Mouse (Mus musculus) neural tube, embryonic 14.5 days (tissue): ENCODE data around the gene Sbf2. TPM values are rescaled to one million over a fixed set of nuclear protein-coding genes. Genes with fewer than 3 reads are reported as not detected.

Experiments
- ATAC-seq: fragments of 200-750 bp; cut with Nextera tagmentation; 2 replicates; pipeline ENCODE4 v1.8.0; 2017; ENCODE audit warnings: low read depth, mild to moderate bottlenecking, moderate TSS enrichment, moderate library complexity
- H3K27ac ChIP-seq: fragments of 300-500 bp; sonication (generic); 2 replicates; pipeline ENCODE4 v1.5.1; 2014; ENCODE audit warnings: low read depth, mild to moderate bottlenecking, control low read depth, low read length, moderate library complexity, mixed read lengths
- H3K27me3 ChIP-seq: fragments of 300-500 bp; sonication (generic); 2 replicates; pipeline ENCODE4 v1.6.1; 2014; ENCODE audit warnings: low read length; ENCODE audit not compliant: control insufficient read depth, insufficient read depth
- H3K36me3 ChIP-seq: fragments of 300-500 bp; sonication (generic); 2 replicates; pipeline ENCODE4 v1.6.1; 2014; ENCODE audit warnings: low read length, mixed read lengths; ENCODE audit not compliant: control insufficient read depth, insufficient read depth
- H3K4me1 ChIP-seq: fragments of 300-500 bp; sonication (generic); 2 replicates; pipeline ENCODE4 v1.6.1; 2014; ENCODE audit warnings: low read length; ENCODE audit not compliant: control insufficient read depth, insufficient read depth
- H3K4me2 ChIP-seq: fragments of 300-500 bp; sonication (generic); 2 replicates; pipeline ENCODE4 v1.6.1; 2014; ENCODE audit warnings: mild to moderate bottlenecking, low read depth, low read length, control low read depth
- H3K4me3 ChIP-seq: fragments of 300-500 bp; sonication (generic); 2 replicates; pipeline ENCODE4 v1.5.1; 2014; ENCODE audit warnings: low read depth, low read length, control low read depth, mixed read lengths
- H3K9ac ChIP-seq: fragments of 300-500 bp; sonication (generic); replicated peaks from 2 replicates; pipeline ENCODE4 v1.6.1; 2014; ENCODE audit warnings: low read depth, mild to moderate bottlenecking, control low read depth, low read length, mixed read lengths
- H3K9me3 ChIP-seq: fragments of 300-500 bp; sonication (generic); 2 replicates; pipeline ENCODE4 v1.6.1; 2016; ENCODE audit warnings: low read length; ENCODE audit not compliant: control insufficient read depth
- WGBS: fragments of 180-500 bp; shearing (Covaris S2); extraction: QIAGEN DNeasy Blood & Tissue Kit; methylation state at CpG from one replicate; pipeline ENCODE4 v1.1.7; 2014; 5-methylcytosine and 5-hydroxymethylcytosine counted together
- polyA plus RNA-seq: library from polyadenylated mRNA; unstranded; fragments of >200 nt; fragmentation: Nextera tagmentation; extraction: Ambion mirVana; gene quantifications from 2 replicates; pipeline ENCODE4 v1.2.1, GENCODE M21; 2014

Sbf2 gene
- polyA plus RNA-seq, 1 experiment from 2014 or later = 83.1 TPM

DNA sequence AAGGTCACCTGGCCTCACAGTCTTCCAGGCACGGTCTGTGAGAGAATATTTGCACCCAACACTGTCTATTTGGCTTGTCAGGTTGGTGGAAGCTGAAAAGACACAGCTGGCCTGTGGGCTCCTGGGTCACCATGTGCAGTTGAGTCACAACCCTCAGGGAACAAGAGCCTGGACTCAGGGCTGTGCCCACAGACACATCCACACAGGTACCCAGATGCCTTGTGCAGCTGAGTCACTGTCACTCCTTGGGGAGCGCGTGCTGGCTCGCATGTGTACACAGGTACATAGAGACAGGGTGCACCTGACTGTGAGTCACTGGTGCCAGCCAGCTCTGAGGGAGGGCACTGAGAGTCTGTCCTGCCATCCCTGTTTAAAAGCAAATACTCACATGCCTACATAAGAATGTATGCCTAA lies 326.5 kb downstream of the Sbf2 start:
- Histone ChIP-seq H3K9me3 (no peaks in the 10 kb centered on the region), H3K4me1 (no peaks in the 10 kb centered on the region), H3K36me3 (no peaks in the 10 kb centered on the region), H3K27me3 (no peaks in the 10 kb centered on the region), H3K9ac (no peak overlapping the region), H3K4me3 (no peak overlapping the region), H3K4me2 (no peak overlapping the region), H3K27ac (no peak overlapping the region)
- 94% methylated on average over 4 of the region's 4 CpGs for WGBS
- ATAC-seq = no peak

DNA sequence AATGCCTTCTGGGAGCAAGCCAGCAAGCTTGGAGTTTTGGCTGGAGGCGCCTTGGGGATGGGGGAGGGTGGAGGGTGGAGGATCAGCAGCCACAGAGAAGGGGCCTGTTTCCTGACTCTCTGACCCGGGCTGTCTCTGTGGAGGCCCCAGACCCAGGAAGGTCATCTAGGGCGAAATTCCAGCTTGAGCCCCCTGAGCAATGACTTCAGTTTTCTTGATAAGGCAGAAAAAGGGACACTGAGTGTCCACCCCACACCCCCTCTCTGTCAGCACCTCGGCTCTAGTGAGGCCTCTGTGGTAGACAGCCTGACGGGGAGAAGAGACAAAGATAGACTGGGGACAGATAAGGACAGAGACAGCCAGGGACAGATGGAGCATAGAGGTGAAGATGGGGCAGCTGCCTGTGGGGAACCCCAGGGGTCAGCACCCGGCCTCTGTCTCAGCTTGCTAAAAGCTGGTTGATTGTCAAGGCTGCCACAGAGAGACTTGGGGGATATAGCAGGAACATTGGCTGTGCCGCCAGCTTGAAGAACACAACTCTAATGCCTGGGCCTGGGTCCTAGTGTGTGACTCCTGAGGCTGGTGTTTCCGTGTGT lies 327.1 kb downstream of the Sbf2 start:
- H3K9me3 ChIP-seq = no peaks in the 10 kb centered on the region
- no peak overlapping the region for H3K4me3 ChIP-seq
- no peaks in the 10 kb centered on the region for H3K36me3 ChIP-seq
- H3K27me3 ChIP-seq = no peaks in the 10 kb centered on the region
- 80% methylated on average over 8 of the region's 8 CpGs for WGBS
- ATAC-seq = no peak
- no peak overlapping the region for H3K27ac ChIP-seq
- H3K4me2 ChIP-seq = no peak overlapping the region
- H3K4me1 ChIP-seq = no peaks in the 10 kb centered on the region
- no peak overlapping the region for H3K9ac ChIP-seq

- Histone ChIP-seq H3K4me2 (no peak overlapping the region), H3K9me3 (no peaks in the 10 kb centered on the region), H3K9ac (no peak overlapping the region), H3K4me3 (no peak overlapping the region), H3K27ac (no peak overlapping the region), H3K4me1 (no peaks in the 10 kb centered on the region), H3K27me3 (no peaks in the 10 kb centered on the region), H3K36me3 (no peaks in the 10 kb centered on the region)
- 9% methylated on average over 12 of the region's 12 CpGs for WGBS
- ATAC-seq = peak; percentile 90
Observed at GRCm38 (mm10) chr7:110286838-110287475, 327.8 kb downstream of the Sbf2 start.

DNA sequence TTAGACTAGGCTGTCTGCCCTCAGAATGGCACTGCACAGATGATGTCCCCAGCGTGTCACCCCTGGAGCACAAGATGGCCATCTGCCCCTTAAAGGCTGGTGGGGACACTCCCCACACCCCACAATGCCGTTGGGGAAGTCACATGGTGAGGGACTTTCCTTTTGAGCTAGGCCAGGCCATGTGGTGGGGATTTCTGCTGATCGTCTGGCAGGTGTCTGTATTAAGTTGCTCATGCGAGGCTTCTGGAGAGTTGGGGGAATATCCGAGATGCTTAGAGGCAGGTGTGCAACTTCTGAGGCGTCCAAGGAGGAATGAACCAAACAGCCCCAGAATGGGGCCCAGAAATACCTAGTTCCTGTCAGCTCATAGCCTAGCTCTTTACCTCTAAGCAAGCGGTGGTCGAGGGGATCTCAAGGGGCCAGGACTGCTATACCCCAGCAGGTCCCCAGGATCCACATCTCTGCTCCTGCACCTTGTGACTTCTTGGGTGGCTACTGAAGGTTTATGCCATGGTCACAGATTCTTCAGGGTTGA lies 328.5 kb downstream of the Sbf2 start:
- Histone ChIP-seq H3K9me3 (no peaks in the 10 kb centered on the region), H3K4me3 (no peak overlapping the region), H3K4me1 (no peaks in the 10 kb centered on the region), H3K4me2 (no peak overlapping the region), H3K9ac (no peak overlapping the region), H3K27me3 (no peaks in the 10 kb centered on the region), H3K27ac (no peak overlapping the region), H3K36me3 (no peaks in the 10 kb centered on the region)
- WGBS = 83% methylated on average over 8 of the region's 8 CpGs
- no peak for ATAC-seq

- no peak overlapping the region for H3K27ac ChIP-seq
- no peaks in the 10 kb centered on the region for H3K9me3 ChIP-seq
- no peaks in the 10 kb centered on the region for H3K27me3 ChIP-seq
- H3K9ac ChIP-seq = no peak overlapping the region
- H3K4me2 ChIP-seq = no peak overlapping the region
- WGBS = 77% methylated on average over 3 of the region's 3 CpGs
- no peak for ATAC-seq
- no peak overlapping the region for H3K4me3 ChIP-seq
- no peaks in the 10 kb centered on the region for H3K4me1 ChIP-seq
- no peaks in the 10 kb centered on the region for H3K36me3 ChIP-seq
Observed at GRCm38 (mm10) chr7:110285849-110286151, 328.9 kb downstream of the Sbf2 start.

GRCm38 (mm10) chr7:110285076-110285848 lies 329.5 kb downstream of the Sbf2 start:
- no peak overlapping the region for H3K27ac ChIP-seq
- no peak overlapping the region for H3K4me2 ChIP-seq
- H3K36me3 ChIP-seq = no peaks in the 10 kb centered on the region
- no peaks in the 10 kb centered on the region for H3K4me1 ChIP-seq
- no peak for ATAC-seq
- H3K4me3 ChIP-seq = no peak overlapping the region
- H3K9me3 ChIP-seq = no peaks in the 10 kb centered on the region
- no peaks in the 10 kb centered on the region for H3K27me3 ChIP-seq
- no peak overlapping the region for H3K9ac ChIP-seq
- WGBS = 93% methylated on average over 12 of the region's 12 CpGs

DNA sequence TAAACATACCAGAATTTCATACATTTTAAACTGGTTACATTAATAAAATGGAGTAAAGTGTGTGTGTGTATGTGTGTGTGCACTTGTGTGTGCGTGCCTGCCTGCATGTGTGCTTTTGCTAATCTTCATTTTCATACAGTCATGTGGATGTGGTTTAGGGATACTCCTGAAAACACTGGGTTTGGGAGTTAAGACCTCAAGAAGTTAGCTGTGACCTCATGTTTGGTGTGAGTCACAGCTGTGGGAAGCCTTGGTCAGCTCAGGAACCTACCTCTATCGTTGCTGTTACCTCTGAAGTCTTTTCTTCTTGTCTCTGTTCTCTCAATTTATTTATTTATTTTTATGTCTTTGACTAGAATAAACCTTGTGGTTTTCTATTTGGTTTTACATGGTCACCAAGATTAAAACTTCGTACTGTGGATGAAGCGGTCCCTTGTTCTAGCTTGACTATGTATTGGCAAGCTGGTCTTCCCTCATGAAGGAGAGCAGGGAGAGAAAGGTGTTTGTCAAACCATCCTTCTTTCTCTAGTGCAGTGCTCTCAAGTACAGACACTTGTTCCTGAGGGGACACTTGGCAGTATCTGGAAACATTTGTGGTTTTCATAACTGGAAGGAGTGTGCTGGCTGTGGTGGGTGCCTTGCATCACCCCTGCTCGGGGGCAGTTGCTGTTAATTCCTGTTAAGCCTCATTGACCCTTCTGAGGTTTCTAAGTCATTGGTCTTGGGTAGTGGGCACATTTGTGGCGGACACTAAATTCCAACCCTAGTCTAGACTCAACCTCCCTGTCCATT lies 331.0 kb downstream of the Sbf2 start:
- 94% methylated on average over 6 of the region's 6 CpGs for WGBS
- H3K4me2 ChIP-seq = no peak overlapping the region
- no peak overlapping the region for H3K4me3 ChIP-seq
- no peaks in the 10 kb centered on the region for H3K9me3 ChIP-seq
- no peaks in the 10 kb centered on the region for H3K36me3 ChIP-seq
- no peak overlapping the region for H3K27ac ChIP-seq
- no peaks in the 10 kb centered on the region for H3K27me3 ChIP-seq
- no peaks in the 10 kb centered on the region for H3K4me1 ChIP-seq
- ATAC-seq = no peak
- no peak overlapping the region for H3K9ac ChIP-seq

DNA sequence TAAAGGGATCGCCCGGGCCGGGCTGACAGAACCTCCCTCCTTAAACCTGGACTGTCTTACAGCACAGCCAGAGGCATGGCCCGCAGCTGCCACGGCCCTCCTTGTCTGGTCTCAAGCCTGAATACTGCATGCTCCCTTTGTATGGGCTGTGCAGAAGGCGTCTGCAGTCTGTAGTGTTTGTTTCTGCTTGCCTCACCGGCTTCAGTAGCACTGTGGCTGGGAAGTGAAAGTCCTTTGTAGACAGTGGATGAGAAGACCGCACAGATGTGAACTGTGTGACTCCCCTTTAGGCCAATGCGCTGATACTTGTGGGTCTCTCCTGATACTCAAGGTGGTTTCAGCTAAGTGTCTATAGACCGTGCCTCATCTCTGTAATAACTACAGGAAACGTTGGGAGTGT lies 331.9 kb downstream of the Sbf2 start:
- Histone ChIP-seq H3K27ac (no peak overlapping the region), H3K36me3 (no peaks in the 10 kb centered on the region), H3K4me3 (no peak overlapping the region), H3K9me3 (no peaks in the 10 kb centered on the region), H3K4me2 (no peak overlapping the region), H3K9ac (no peak overlapping the region), H3K4me1 (no peaks in the 10 kb centered on the region), H3K27me3 (no peaks in the 10 kb centered on the region)
- 84% methylated on average over 11 of the region's 11 CpGs for WGBS
- ATAC-seq = no peak
